Mouse (Mus musculus): ENCODE measurements around the gene Slc29a1.
A peak's percentile ranks its signal among the peaks of the same experiment; 100 is the strongest.

Gene Slc29a1

DNA sequence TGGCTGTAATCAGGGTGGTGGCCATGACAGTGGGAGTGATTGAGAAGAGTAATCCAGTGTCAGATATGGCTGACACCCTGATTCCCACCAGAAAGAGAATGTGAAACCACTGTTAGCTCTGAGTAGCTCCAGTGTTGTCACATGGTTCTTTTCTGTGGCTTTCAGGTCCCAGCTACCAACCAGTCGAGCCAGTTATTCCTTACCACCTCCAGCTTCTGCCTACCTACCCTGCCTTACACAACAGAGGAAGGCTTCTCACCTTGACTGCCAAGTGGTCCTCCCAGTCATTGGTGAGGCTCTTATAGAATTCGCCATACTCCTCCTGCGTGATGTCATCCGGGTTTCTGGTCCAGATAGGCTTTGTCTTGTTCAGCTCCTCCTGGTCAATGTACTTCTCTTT is 29.4 kb downstream of the Slc29a1 start:
- DNase-seq (ENCODE audit: low spot score in 2 of 2), result no peak

- DNase-seq (ENCODE audit: low spot score in 2 of 2), result no peak
These were observed 30.4 kb downstream of the Slc29a1 start for GRCm38 (mm10) chr17:45568990-45569389.

DNA sequence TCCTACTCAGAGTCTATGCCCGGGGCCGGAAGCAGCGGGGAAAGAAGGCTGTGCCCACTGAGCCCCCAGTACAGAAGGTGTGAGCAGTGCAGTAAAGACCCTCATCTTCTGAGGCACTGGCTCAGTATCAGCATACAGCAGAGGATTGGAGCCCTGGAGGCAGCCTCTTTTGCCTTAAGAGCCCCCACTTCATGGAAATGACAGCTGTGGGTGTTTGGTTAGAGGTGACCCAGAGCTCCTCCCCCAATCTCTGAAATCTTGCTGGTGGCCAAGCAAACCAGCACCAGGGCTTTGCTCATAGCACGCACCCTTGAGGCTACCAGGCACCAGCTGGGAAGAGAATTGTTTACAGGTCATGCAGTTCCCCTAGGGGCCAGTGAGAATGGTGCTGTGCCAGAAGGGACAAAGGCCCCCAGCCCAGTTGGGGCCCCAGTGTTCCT is 32.2 kb downstream of the Slc29a1 start:
- DNase-seq (ENCODE audit: low spot score in 2 of 2), result no peak

GRCm38 (mm10) chr17:45566360-45567161 is 32.8 kb downstream of the Slc29a1 start:
- no peak for DNase-seq (ENCODE audit: low spot score in 2 of 2)

GRCm38 (mm10) chr17:45566031-45566359 is 33.4 kb downstream of the Slc29a1 start:
- no peak for DNase-seq (ENCODE audit: low spot score in 2 of 2)

GRCm38 (mm10) chr17:45565103-45565502 is 34.3 kb downstream of the Slc29a1 start:
- DNase-seq (ENCODE audit: low spot score in 2 of 2), result no peak

- DNase-seq (ENCODE audit: low spot score in 2 of 2), result no peak
These were observed 34.8 kb downstream of the Slc29a1 start for GRCm38 (mm10) chr17:45564531-45565084.

GRCm38 (mm10) chr17:45563655-45564530 is 35.5 kb downstream of the Slc29a1 start, which contains the start of gene Slc35b2:
Gene Slc35b2, plus strand, starts transcription at chr17:45563874.
- peak; percentile 83 for DNase-seq (ENCODE audit: low spot score in 2 of 2)

GRCm38 (mm10) chr17:45563216-45563615 is 36.2 kb downstream of the Slc29a1 start:
- no peak for DNase-seq (ENCODE audit: low spot score in 2 of 2)

GRCm38 (mm10) chr17:45559732-45560525 is 39.5 kb downstream of the Slc29a1 start:
- no peak for DNase-seq (ENCODE audit: low spot score in 2 of 2)

- DNase-seq (ENCODE audit: low spot score in 2 of 2), result no peak
These were observed 41.2 kb downstream of the Slc29a1 start for GRCm38 (mm10) chr17:45557998-45558862.

DNA sequence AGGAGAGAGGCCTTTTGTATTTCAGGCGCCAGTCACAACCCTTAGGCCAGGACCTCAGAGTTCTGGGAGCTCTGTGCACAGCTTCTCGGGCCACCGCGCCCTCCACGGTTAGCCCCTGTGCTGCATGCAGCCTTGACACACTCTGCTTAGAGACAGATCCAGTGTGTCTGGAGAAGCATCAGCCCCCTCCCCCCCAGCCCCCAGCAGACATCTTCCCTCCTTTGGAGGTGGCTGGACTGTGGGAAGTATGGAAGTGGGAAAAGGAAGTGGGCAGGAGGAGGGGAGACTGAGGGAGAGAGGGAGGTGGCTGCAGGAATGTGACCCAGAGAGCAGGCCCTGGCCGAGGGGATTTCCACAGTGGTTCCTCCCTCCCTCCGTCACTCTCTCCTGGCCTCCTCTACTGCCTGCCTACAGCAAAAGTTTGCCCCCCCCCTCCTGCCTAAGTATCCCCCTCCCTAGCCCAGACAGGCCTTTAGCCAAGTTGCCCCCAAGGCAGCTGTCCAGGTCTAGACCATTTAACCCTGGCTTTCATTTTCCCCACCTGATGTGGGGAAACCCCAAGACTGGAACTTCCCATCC is 42.1 kb downstream of the Slc29a1 start:
- DNase-seq (ENCODE audit: low spot score in 2 of 2), result no peak

DNA sequence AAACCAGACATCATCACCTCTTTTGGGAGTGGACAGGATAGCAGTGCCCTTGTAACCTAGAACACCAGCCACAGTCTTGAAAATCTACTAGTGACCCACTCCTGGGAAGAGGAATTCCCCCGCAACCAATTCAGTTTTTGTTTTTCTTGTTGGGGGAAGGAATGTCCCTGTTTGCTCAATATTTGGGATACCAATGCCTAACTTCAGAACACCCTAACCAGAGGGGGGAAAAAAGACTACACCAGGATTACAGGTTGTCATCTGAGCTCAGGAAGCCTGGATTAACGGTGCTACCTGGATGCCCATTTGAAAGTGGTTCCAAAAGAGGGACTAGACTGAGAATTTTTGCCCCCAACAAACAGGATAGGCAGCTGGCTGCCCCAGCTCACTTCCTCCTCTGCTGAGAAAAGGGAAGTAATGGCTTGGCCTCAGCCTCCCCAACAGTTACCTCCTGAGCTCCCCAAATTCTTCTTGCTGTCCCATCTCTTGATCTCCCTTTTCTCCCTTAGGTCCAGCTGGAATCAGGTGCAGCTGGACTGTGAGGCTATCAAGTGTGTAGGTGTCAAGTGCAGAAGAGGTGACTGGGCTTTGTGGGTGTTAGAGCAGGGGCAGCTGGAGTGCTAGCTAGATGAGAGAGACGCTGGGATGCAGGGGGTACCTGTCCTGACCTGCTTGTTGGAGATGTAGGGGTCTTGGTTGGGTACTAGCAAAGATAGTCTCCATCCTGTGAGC is 42.7 kb downstream of the Slc29a1 start:
- DNase-seq (ENCODE audit: low spot score in 2 of 2), result no peak

DNA sequence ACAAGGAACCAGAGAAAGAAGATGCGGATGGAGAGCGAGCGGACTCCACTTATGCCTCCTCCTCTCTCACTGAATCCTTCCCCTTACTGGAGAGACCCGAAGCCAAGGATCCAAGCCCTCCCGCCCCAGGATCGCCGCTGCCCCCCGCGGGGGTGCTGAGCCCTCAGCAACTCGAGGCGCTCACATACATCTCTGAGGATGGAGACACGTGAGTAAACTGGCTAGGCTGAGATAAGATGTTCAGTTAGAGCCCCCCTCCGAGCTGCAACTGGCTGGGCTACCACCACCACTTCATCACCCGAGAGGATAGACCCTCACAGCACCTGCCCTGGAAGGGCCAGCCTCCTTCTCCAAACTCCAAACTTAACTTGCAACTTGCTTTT is 43.3 kb downstream of the Slc29a1 start:
- no peak for DNase-seq (ENCODE audit: low spot score in 2 of 2)

GRCm38 (mm10) chr17:45555452-45556106 is 43.8 kb downstream of the Slc29a1 start, which contains the start of gene Nfkbie:
Gene Nfkbie, plus strand, starts transcription at chr17:45555703.
- DNase-seq (ENCODE audit: low spot score in 2 of 2), result peak; percentile 79 to 86

DNA sequence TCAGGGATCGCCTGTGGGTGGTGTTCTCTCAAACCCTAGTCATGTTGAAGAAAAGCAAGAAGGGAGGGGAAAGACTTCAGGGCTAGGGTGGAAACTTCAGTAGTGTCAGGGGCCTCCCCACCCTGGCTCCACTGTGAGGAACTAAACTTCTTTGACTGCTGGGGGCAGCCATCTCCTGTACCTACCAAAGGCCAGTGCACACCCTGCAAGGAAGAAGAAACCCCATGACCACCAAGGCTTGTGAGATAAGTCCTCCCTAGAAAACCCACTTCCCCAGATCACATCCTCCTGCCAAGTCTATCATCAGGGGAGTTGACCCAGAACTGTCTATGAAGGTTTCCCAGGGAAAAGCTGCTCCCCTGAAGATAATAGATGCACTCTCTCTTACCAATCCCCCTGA is 45.0 kb downstream of the Slc29a1 start:
- no peak for DNase-seq (ENCODE audit: low spot score in 2 of 2)

GRCm38 (mm10) chr17:45553065-45553464 is 46.3 kb downstream of the Slc29a1 start:
- DNase-seq (ENCODE audit: low spot score in 2 of 2), result no peak

DNA sequence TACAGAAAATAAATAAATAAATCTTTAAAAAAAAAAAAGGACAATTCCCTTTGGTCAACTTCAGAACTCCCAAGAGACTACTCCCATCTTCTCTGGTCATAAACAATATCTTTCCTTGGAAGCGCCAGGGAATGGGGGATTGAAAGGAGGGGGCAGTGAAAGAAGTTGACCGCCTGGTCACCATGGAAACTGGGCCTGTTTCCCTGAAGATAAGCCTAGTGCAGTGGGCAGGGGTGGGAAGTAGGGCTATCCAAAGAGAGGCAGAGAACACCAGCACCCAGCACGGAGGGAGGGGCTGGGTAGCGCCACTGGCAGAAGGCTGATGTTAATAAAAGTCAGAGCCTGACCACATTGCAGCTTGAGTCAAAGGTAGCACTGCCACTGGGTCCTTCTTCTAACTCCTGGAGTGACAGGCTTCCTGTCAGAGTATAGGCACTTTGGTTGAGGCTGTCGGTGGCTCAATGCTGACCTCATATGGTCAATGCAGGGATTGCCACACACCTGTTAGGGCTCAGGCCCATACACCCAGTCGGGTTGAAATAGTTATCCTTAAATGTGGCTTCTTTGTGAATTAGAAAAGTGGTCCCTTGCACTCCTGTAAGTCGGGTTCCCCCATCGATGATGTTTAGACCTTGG is 47.5 kb downstream of the Slc29a1 start:
- peak in 1 of 2 experiments; percentile 76 for DNase-seq (ENCODE audit: low spot score in 2 of 2)
